Mouse (Mus musculus): ENCODE measurements around the gene Tanc2. TPM values are rescaled to one million over a fixed set of nuclear protein-coding genes. Genes with fewer than 3 reads are reported as not detected.

Gene Tanc2
- polyA plus RNA-seq, 1 experiment from 2014 or later, result 4.7 TPM

Small RNA genes within 50 kb of the gene (microRNA-seq; reads per million reads assigned to microRNA genes)
- not detected for gene Gm23990

Other genes starting within 250 kb of the Tanc2 start
- gene March10, start 133.3 kb upstream of the Tanc2 start, polyA plus RNA-seq (2015; fragmentation: Nextera tagmentation; extraction: Ambion mirVana), result 0.04 and 0.13 TPM in 2 replicates

All from intestine, embryonic 16.5 days (tissue).